25 mouse cellular contexts compared by ENCODE assay signal in the genomic region with DNA sequence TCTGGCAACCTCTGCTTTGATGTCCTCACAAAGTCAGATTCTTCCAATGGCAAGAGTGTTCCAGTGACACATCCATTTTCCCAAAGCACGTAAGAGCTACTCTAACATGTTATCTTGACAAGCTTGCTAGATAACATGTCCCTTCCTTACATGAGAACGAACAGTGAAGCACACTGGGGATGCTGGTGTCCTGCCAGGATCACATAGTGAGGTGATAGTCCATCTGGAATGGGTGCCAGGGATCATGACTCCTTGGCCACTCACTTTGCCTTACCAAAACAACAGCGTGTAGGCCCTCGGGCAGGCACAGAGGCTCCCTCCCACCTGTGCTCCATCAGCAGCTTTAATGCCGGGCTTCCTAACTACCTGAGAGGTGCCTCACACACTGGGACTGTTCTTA. TPM values are rescaled to one million over a fixed set of nuclear protein-coding genes. Genes with fewer than 3 reads are reported as not detected.
A peak's percentile ranks its signal among the peaks of the same experiment; 100 is the strongest.
DNase-seq lines count a peak whose midpoint lies in the region; ATAC-seq and TF ChIP-seq lines count a peak whose summit lies in the region.
"Had no signal": no experiment of that assay in that cellular context is flagged by ENCODE, and none has a peak within 500 bp of the region (broad histone marks: within the 10 kb centered on the region; RNA-seq: fewer than 3 reads in every experiment).

No protein-coding gene starts in this region.

- H3K27me3 ChIP-seq in heart, adult 2 months (ENCODE audit: control insufficient read depth, insufficient read depth, low read length) = no peaks in the 10 kb centered on the region
- H3K27me3 ChIP-seq in heart, embryonic 11.5 days (ENCODE audit: control insufficient read depth, insufficient read depth, low read length) = no peaks in the 10 kb centered on the region
- H3K27me3 ChIP-seq in kidney, adult 2 months (replicated peaks; ENCODE audit: control insufficient read depth, insufficient read depth, low read length) = no peaks in the 10 kb centered on the region
- no peaks in the 10 kb centered on the region for H3K27me3 ChIP-seq in kidney, embryonic 15.5 days
- H3K27me3 ChIP-seq in testis, adult 2 months (ENCODE audit: control insufficient read depth, insufficient read depth, low read length) = no peaks in the 10 kb centered on the region
- H3K27me3 ChIP-seq: embryonic facial prominence, embryonic 12.5 days; embryonic facial prominence, embryonic 15.5 days; heart, embryonic 15.5 days; hindbrain, embryonic 13.5 days had no signal

- H3K36me3 ChIP-seq in heart, adult 2 months (ENCODE audit: control insufficient read depth, insufficient read depth, low read length) = no peaks in the 10 kb centered on the region
- H3K36me3 ChIP-seq in heart, embryonic 11.5 days (ENCODE audit: control insufficient read depth, insufficient read depth, low read length) = 0 out of 2 replicates have a peak, but pooled peaks cover 3% of the 10 kb centered on the region
- no peaks in the 10 kb centered on the region for H3K36me3 ChIP-seq in kidney, adult 2 months (ENCODE audit: control insufficient read depth, insufficient read depth, low read length)
- H3K36me3 ChIP-seq in kidney, embryonic 15.5 days = peaks cover 68% of the 10 kb centered on the region
- H3K36me3 ChIP-seq in testis, adult 2 months (ENCODE audit: control insufficient read depth, insufficient read depth, low read length) = no peaks in the 10 kb centered on the region; the same call in 1 of the 2 replicates
- H3K36me3 ChIP-seq: heart, embryonic 15.5 days had no signal

- intact Hi-C loops in heart, adult 2 months (cut with DNase I) = no loop called here

- no peak overlapping the region for H3K9ac ChIP-seq in heart, adult 2 months (ENCODE audit: low read depth, low read length)
- H3K9ac ChIP-seq in heart, embryonic 11.5 days (ENCODE audit: low read depth, low read length) = no peak overlapping the region
- no peak overlapping the region for H3K9ac ChIP-seq in kidney, embryonic 15.5 days
- H3K9ac ChIP-seq: embryonic facial prominence, embryonic 12.5 days; embryonic facial prominence, embryonic 15.5 days; forebrain, postnatal 0 days; heart, embryonic 15.5 days; hindbrain, embryonic 13.5 days had no signal

- no peak for TF ChIP-seq POLR2A in heart, adult 2 months (IDR thresholded peaks at IDR 0.05; ENCODE audit: insufficient read depth, low read depth, low read length)
- TF ChIP-seq POLR2A in kidney, adult 2 months (IDR thresholded peaks at IDR 0.05; ENCODE audit: low read depth, low read length) = no peak
- TF ChIP-seq POLR2A in testis, adult 2 months (IDR thresholded peaks at IDR 0.05; ENCODE audit: control insufficient read depth, low read depth, low read length) = no peak

- no peak overlapping the region for H3K4me3 ChIP-seq in heart, adult 2 months
- H3K4me3 ChIP-seq in heart, embryonic 11.5 days (ENCODE audit: low read depth, low read length) = no peak overlapping the region
- H3K4me3 ChIP-seq in kidney, adult 2 months (ENCODE audit: insufficient read depth, low read depth, low read length) = no peak overlapping the region
- no peak overlapping the region for H3K4me3 ChIP-seq in kidney, embryonic 15.5 days (replicated peaks)
- H3K4me3 ChIP-seq in testis, adult 2 months (ENCODE audit: control insufficient read depth, low read depth, low read length) = no peak overlapping the region
- H3K4me3 ChIP-seq: embryonic facial prominence, embryonic 12.5 days; embryonic facial prominence, embryonic 15.5 days; gastrocnemius, adult 2 months; heart, embryonic 15.5 days; hindbrain, embryonic 10.5 days; hindbrain, embryonic 13.5 days had no signal

- DNase-seq in heart, adult 2 months = no peak
- peak; percentile 52 for DNase-seq in kidney, adult 2 months
- peak; percentile 26 to 68 for DNase-seq in kidney, postnatal 36 days
- no peak for DNase-seq in kidney, adult 18-20 months
- no peak for DNase-seq in testis, postnatal 10 days (ENCODE audit: low spot score)
- DNase-seq: adrenal gland, adult 2 months; adrenal gland, postnatal 14 days; cerebellum, adult 11 months; cerebellum, adult 2 months; cerebellum, adult 9-11 months; cerebellum, postnatal 25 days; forebrain, postnatal 0 days; gastrocnemius, adult 2 months; gastrocnemius, postnatal 14 days had no signal

- H3K4me2 ChIP-seq in heart, embryonic 11.5 days = no peak overlapping the region
- H3K4me2 ChIP-seq in kidney, embryonic 15.5 days = no peak overlapping the region
- H3K4me2 ChIP-seq: embryonic facial prominence, embryonic 12.5 days; embryonic facial prominence, embryonic 15.5 days; heart, embryonic 15.5 days; hindbrain, embryonic 13.5 days had no signal

- no peaks in the 10 kb centered on the region for H3K9me3 ChIP-seq in heart, embryonic 11.5 days (replicated peaks; ENCODE audit: control insufficient read depth, low read length)
- no peaks in the 10 kb centered on the region for H3K9me3 ChIP-seq in kidney, embryonic 15.5 days (replicated peaks)
- H3K9me3 ChIP-seq: embryonic facial prominence, embryonic 12.5 days; embryonic facial prominence, embryonic 15.5 days; heart, embryonic 15.5 days; hindbrain, embryonic 10.5 days; hindbrain, embryonic 13.5 days had no signal

- H3K79me2 ChIP-seq in heart, adult 2 months (replicated peaks; ENCODE audit: control insufficient read depth, insufficient read depth, low read length) = no peaks in the 10 kb centered on the region

- ATAC-seq in heart, embryonic 11.5 days (replicated peaks; ENCODE audit: insufficient number of reproducible peaks, low FRiP score, low TSS enrichment) = no peak
- ATAC-seq in kidney, embryonic 15.5 days (replicated peaks; ENCODE audit: low FRiP score) = no peak
- ATAC-seq: CD4-positive, CD25-positive, alpha-beta regulatory T cell, adult 4 months; forebrain, embryonic 14.5 days; forebrain, postnatal 0 days; hindbrain, embryonic 16.5 days had no signal

- TF ChIP-seq EP300 in heart, adult 2 months (IDR thresholded peaks at IDR 0.05; ENCODE audit: insufficient read depth, low read depth, low read length) = 0 out of 2 replicates have a peak, but pooled peaks have one; percentile 43

- no peak overlapping the region for H3K27ac ChIP-seq in heart, adult 2 months
- H3K27ac ChIP-seq in heart, embryonic 11.5 days (ENCODE audit: low read depth, low read length) = no peak overlapping the region
- H3K27ac ChIP-seq in kidney, adult 2 months (ENCODE audit: insufficient read depth, low read depth, low read length) = no peak overlapping the region
- no peak overlapping the region for H3K27ac ChIP-seq in kidney, embryonic 15.5 days
- 0 out of 2 replicates have a peak overlapping the region, but pooled peaks have one; percentile 21 for H3K27ac ChIP-seq in testis, adult 2 months (ENCODE audit: control insufficient read depth, insufficient read depth, low read depth, low read length)
- H3K27ac ChIP-seq: embryonic facial prominence, embryonic 12.5 days; embryonic facial prominence, embryonic 15.5 days; gastrocnemius, adult 2 months; heart, embryonic 15.5 days; hindbrain, embryonic 10.5 days; hindbrain, embryonic 13.5 days had no signal

- 52% methylated on average over 5 of the region's 5 CpGs for WGBS in heart, adult 2 months
- WGBS in heart, embryonic 11.5 days (ENCODE audit: insufficient replicate concordance) = 64% methylated on average over 5 of the region's 5 CpGs
- 64% methylated on average over 5 of the region's 5 CpGs for WGBS in kidney, adult 2 months
- 88% methylated on average over 5 of the region's 5 CpGs for WGBS in kidney, embryonic 15.5 days

- TF ChIP-seq CTCF in heart, adult 2 months (IDR thresholded peaks at IDR 0.05) = no peak
- TF ChIP-seq CTCF in kidney, adult 2 months (conservative IDR thresholded peaks at IDR 0.05; ENCODE audit: insufficient read depth, insufficient read length, low read depth, low read length) = no peak
- no peak for TF ChIP-seq CTCF in testis, adult 2 months (IDR thresholded peaks at IDR 0.05; ENCODE audit: control insufficient read depth, insufficient read depth, insufficient replicate concordance, low read depth, low read length)

- H3K4me1 ChIP-seq in heart, adult 2 months (ENCODE audit: control insufficient read depth, insufficient read depth, low read length) = peaks cover 13% of the 10 kb centered on the region
- peaks cover 19% of the 10 kb centered on the region for H3K4me1 ChIP-seq in heart, embryonic 11.5 days (ENCODE audit: control insufficient read depth, insufficient read depth, low read length)
- H3K4me1 ChIP-seq in kidney, adult 2 months (ENCODE audit: control insufficient read depth, insufficient read depth, low read length) = no peaks in the 10 kb centered on the region; the same call in 1 of the 2 replicates
- H3K4me1 ChIP-seq in kidney, embryonic 15.5 days = peaks cover 4% of the 10 kb centered on the region; the same call in 1 of the 2 replicates
- H3K4me1 ChIP-seq in testis, adult 2 months (ENCODE audit: control insufficient read depth, insufficient read depth, low read length) = no peaks in the 10 kb centered on the region; the same call in 1 of the 2 replicates
- H3K4me1 ChIP-seq: hindbrain, embryonic 10.5 days; hindbrain, embryonic 13.5 days had no signal

RNA-seq across cellular contexts. Expression of gene Furin, which starts 55.0 kb away (rescaled TPM):
- total RNA-seq in heart, adult 2 months (2021) = 100 to 1,000 TPM; 108 to 129 TPM
- polyA plus RNA-seq in heart, adult 2 months (2012; rRNA removed) = 64.9 and 79.4 TPM in 2 replicates
- 16.0 and 23.5 TPM in 2 replicates for polyA plus RNA-seq in heart, embryonic 11.5 days (2014; fragmentation: Nextera tagmentation; extraction: Ambion mirVana)
- 145 and 172 TPM in 2 replicates for polyA plus RNA-seq in kidney, adult 2 months (2012; rRNA removed)
- 12.9 and 13.5 TPM in 2 replicates for polyA plus RNA-seq in kidney, embryonic 15.5 days (2015; fragmentation: Nextera tagmentation; extraction: Ambion mirVana)
- polyA plus RNA-seq in testis, adult 2 months (2012; rRNA removed) = 8.2 and 8.3 TPM in 2 replicates

Comparison
In these comparisons a context has a peak if more than half of its experiments do, and no peak if none do; other contexts are left out.
1. DNase-seq: peak in kidney, adult 2 months (single experiment) and kidney, postnatal 36 days (2 of 2); none in heart, adult 2 months (0 of 2), kidney, adult 18-20 months (single experiment) and testis, postnatal 10 days (single experiment).